In genomic region chr10:122545029-122545428, GRCm38 (mm10) we compare ENCODE assay signal across 13 mouse cellular contexts.
"Had no signal": no experiment of that assay in that cellular context is flagged by ENCODE, and none has a peak within 500 bp of the region (broad histone marks: within the 10 kb centered on the region; RNA-seq: fewer than 3 reads in every experiment).

No protein-coding gene starts in this region.

- H3K27me3 ChIP-seq: embryonic facial prominence, embryonic 12.5 days; embryonic facial prominence, embryonic 13.5 days; embryonic facial prominence, embryonic 15.5 days; forebrain, embryonic 12.5 days; forebrain, embryonic 13.5 days; forebrain, embryonic 15.5 days had no signal

- H3K4me3 ChIP-seq: erythroblast, embryonic 14.5 days had no signal

- DNase-seq: gastrocnemius, postnatal 25 days had no signal

- H3K36me3 ChIP-seq: embryonic facial prominence, embryonic 10.5 days; embryonic facial prominence, embryonic 12.5 days; embryonic facial prominence, embryonic 13.5 days; embryonic facial prominence, embryonic 15.5 days; forebrain, embryonic 10.5 days; forebrain, embryonic 12.5 days; forebrain, embryonic 15.5 days had no signal

- H3K4me1 ChIP-seq: embryonic facial prominence, embryonic 12.5 days; embryonic facial prominence, embryonic 15.5 days; forebrain, embryonic 12.5 days; forebrain, embryonic 13.5 days had no signal

- H3K27ac ChIP-seq: embryonic facial prominence, embryonic 10.5 days; embryonic facial prominence, embryonic 12.5 days; embryonic facial prominence, embryonic 13.5 days; embryonic facial prominence, embryonic 15.5 days; forebrain, embryonic 10.5 days; forebrain, embryonic 12.5 days; forebrain, embryonic 13.5 days; forebrain, embryonic 15.5 days; gastrocnemius, adult 2 months; heart, adult 2 months had no signal

- H3K9me3 ChIP-seq: embryonic facial prominence, embryonic 10.5 days; embryonic facial prominence, embryonic 12.5 days; embryonic facial prominence, embryonic 13.5 days; embryonic facial prominence, embryonic 15.5 days; forebrain, embryonic 10.5 days; forebrain, embryonic 12.5 days; forebrain, embryonic 13.5 days; forebrain, embryonic 15.5 days had no signal

- H3K9ac ChIP-seq: embryonic facial prominence, embryonic 12.5 days; embryonic facial prominence, embryonic 13.5 days; embryonic facial prominence, embryonic 15.5 days; forebrain, embryonic 12.5 days; forebrain, embryonic 13.5 days; forebrain, embryonic 15.5 days; forebrain, postnatal 0 days had no signal
